Mouse (Mus musculus) cortical plate, adult 2 months (tissue): ENCODE measurements around the gene Lrwd1. TPM values are rescaled to one million over a fixed set of nuclear protein-coding genes. Genes with fewer than 3 reads are reported as not detected.
A peak's percentile ranks its signal among the peaks of the same experiment; 100 is the strongest.

ENCODE experiments used
- H3K27ac ChIP-seq: fragments of 200-500 bp; 2 replicates; pipeline ENCODE4 v1.5.1; 2012; ENCODE audit warnings: low read length, control low read depth, inconsistent platforms; ENCODE audit not compliant: insufficient read depth
- H3K4me1 ChIP-seq: fragments of 200-500 bp; 2 replicates; pipeline ENCODE4 v1.6.1; 2011; ENCODE audit warnings: low read length; ENCODE audit not compliant: control insufficient read depth, insufficient read depth
- H3K4me3 ChIP-seq: fragments of 200-500 bp; 2 replicates; pipeline ENCODE4 v1.5.1; 2011; ENCODE audit warnings: mild to moderate bottlenecking, low read length, control low read depth; ENCODE audit not compliant: insufficient read depth
- CTCF ChIP-seq: fragments of 200-500 bp; IDR thresholded peaks from 2 replicates; pipeline ENCODE4 v1.5.1; 2011; ENCODE audit warnings: mild to moderate bottlenecking, control low read depth, low read length; ENCODE audit not compliant: insufficient read depth; ENCODE audit errors: extremely low read depth
- POLR2A ChIP-seq: fragments of 200-500 bp; IDR thresholded peaks from 2 replicates; pipeline ENCODE4 v1.6.1; 2011; ENCODE audit warnings: mild to moderate bottlenecking, low read length, control low read depth; ENCODE audit not compliant: insufficient read depth; ENCODE audit errors: extremely low read depth
- polyA plus RNA-seq: library from polyadenylated mRNA; depleted of rRNA; stranded (reverse); fragments of >200 nt; gene quantifications from 2 replicates; pipeline ENCODE4 v1.2.3, GENCODE M21; 2012

The Lrwd1 gene
- polyA plus RNA-seq, 1 experiment: 18.2 TPM

DNA sequence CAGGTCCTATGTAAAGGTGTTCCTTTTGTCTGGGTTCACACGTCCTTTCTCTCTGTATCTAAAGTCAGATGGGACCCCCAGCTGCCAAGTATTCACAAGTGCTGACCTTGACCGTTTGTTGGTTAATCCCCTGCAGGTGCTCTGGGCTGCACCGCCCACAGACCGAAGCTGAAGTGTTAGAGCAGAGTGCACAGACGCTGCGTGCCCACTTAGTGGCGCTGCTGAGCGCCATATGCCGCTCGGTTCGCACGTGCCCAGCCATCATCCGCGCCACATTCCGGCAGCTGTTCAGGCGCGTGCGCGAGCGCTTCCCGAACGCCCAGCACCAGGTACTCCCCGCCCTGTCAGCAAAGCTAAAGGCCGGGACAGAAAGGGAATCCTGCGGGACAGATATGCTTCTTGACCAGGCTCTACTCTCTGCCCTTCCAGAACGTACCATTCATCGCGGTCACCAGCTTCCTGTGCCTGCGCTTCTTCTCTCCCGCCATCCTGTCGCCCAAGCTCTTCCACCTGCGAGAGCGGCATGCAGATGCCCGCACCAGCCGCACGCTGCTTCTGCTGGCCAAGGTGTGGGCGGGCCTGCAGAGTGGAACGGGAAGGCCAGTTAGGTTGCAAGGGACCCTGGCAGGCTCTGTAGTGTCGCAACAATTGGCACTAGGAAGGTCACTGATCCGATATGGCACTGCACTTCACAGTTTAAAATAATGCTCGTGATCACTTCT, 33.6 kb downstream of the Lrwd1 start:
- TF ChIP-seq CTCF (peak; percentile 76), POLR2A (no peak)
- no peak overlapping the region for H3K27ac ChIP-seq
- H3K4me3 ChIP-seq: peak overlapping the region; percentile 32
- no peaks in the 10 kb centered on the region for H3K4me1 ChIP-seq

DNA sequence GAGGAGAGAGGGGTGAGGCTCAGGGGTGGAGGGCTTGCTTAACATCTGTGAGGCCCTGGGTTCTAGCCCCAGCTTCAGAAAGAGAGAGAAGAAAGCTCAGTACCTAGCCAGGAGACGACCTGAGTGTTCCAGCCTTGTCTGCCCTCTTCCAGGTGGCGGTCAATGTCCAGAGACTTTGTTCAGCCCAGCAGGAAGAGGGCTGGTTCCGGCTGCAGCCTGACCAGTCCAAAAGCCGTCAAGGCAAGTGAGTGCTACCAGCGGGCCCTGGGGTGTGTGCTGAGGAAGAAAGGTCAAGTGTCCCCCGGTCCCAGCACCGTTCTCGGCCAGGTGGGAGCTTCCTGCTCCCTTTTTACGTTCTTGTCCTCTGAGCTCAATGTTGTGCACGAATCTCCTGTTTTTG, 37.3 kb downstream of the Lrwd1 start:
- no peak for TF ChIP-seq CTCF
- TF ChIP-seq POLR2A: no peak
- H3K4me3 ChIP-seq: no peak overlapping the region
- H3K4me1 ChIP-seq: no peaks in the 10 kb centered on the region; the same call in 1 of the 2 replicates
- H3K27ac ChIP-seq: no peak overlapping the region

DNA sequence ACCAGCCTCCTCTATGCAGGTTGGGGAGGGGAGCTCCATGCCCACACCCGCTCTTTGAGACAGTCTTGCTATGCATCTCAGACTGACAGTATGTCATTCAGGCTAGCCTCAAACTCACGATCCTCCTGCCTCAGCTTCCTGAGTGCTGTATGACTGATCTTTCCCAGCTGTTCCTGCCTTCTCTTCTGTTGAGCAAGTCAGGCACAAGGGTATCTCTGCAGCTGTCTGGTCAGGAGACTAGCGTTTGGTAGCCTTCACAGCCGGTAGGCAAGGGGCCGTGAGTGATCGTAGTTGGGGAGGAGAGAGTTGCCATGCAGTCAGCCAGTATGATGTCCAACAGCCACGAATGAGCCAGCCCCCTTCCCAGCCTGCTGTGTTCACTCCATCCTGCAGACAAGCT, 40.8 kb downstream of the Lrwd1 start:
- TF ChIP-seq CTCF: no peak
- no peak for TF ChIP-seq POLR2A
- Histone ChIP-seq H3K27ac (no peak overlapping the region), H3K4me1 (no peaks in the 10 kb centered on the region; the same call in 1 of the 2 replicates), H3K4me3 (no peak overlapping the region)

DNA sequence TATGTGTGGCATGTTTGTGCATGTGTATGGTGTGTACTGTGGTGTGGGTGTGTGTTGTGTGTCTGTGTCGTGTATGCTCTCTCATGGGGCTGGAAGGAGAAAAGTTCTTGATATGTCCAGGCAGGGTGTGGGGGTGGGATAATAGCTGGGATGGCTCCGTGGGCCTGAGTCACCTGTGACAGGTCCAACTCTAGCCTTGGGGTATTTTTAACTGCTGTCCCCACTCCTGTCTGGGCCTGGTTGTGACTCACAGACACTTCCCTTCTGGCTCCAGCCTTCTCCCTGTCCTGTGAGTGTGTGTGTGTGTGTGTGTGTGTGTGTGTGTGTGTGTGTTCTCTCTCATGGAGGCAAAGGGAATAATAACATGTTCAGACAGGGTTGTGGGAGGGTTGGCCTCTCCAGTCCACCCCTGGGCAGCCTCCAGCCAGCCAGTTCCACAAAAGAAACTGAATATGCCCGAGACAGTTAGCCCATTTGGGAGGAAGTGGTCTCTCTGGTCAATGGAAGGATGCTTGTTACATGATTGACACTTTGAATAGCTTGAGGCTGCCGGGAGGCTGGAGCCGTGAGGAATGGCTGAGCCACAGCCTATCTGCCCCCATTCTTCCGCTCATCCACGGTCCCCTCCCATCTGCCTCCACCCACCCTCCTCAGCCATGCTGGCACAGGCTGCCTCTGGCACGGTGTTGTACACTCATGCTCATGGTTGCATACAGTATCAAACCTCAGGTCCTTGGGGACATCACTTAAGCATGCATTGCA, 41.4 kb downstream of the Lrwd1 start:
- H3K4me1 ChIP-seq: no peaks in the 10 kb centered on the region; the same call in 1 of the 2 replicates
- H3K27ac ChIP-seq: no peak overlapping the region
- no peak overlapping the region for H3K4me3 ChIP-seq
- TF ChIP-seq CTCF (no peak), POLR2A (no peak)

DNA sequence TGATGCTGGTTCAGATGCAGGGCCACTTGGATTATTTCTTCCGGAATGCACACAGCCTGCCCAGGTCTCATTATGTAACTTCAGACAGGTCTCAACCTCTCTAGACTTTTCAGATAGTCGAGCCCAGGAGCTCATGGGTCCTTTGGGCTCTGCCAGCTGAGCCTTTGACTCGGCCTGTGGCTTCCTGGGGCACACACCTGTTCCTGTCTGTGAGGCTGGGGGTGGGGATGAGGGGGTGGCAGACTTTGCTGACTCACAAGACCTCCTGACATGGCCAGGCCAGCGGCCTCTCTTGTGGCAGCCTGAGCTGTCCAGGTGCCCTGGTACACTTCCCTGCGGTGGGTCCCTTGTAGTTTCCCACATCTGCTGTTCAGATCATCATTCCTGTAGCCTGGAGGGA, 43.9 kb downstream of the Lrwd1 start:
- no peak overlapping the region for H3K27ac ChIP-seq
- no peak for TF ChIP-seq POLR2A
- TF ChIP-seq CTCF: no peak

GRCm38 (mm10) chr5:136088821-136089575, 46.9 kb downstream of the Lrwd1 start:
- TF ChIP-seq CTCF (no peak), POLR2A (no peak)

More for the DNA sequence above, 43.9 kb downstream of the Lrwd1 start:
- Histone ChIP-seq H3K4me3 (no peak overlapping the region), H3K4me1 (no peaks in the 10 kb centered on the region; the same call in 1 of the 2 replicates)

GRCm38 (mm10) chr5:136086290-136086689, 49.6 kb downstream of the Lrwd1 start:
- no peak overlapping the region for H3K4me3 ChIP-seq
- TF ChIP-seq CTCF (no peak), POLR2A (no peak)
- no peak overlapping the region for H3K27ac ChIP-seq
- H3K4me1 ChIP-seq: peaks cover 2% of the 10 kb centered on the region; the same call in 1 of the 2 replicates

More at GRCm38 (mm10) chr5:136088821-136089575, 46.9 kb downstream of the Lrwd1 start:
- Histone ChIP-seq H3K4me1 (no peaks in the 10 kb centered on the region), H3K27ac (no peak overlapping the region), H3K4me3 (no peak overlapping the region)

DNA sequence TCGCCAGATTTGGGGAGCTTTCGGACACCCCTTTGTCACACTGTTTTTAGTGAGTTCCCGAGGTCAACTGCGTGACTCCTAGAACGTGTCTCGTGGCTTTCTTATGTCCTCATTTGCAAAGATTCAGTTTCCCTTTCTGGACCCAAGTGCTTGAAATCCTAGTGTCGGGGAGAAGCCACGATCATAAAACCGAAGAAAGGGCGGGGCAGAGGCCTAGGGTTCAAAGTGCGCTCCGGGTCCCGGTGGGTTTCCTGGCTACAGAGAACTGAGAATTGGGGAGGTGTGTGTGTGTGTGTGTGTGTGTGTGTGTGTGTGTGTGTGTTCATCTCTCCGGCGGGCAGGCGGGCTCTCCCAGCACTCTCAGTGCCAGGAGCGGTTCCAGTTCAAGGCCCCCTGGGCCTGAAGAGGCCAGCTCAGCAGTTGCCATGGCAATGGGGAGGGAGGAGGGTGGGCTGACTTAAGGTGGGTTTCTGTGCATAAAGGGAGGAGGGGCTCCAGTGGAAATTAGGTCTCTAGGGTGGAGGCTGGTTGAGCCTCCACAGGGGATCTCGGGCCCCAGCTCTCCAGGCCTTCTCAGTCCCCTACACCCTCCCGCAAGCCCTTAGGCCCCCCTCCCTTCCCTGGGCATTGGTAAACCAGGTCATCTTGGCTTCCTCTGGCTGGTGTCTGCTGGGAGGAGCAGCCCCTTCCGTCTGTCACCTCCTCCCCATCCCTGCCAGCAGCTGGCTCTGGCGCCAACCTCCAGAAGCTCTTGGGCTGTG, 50.8 kb downstream of the Lrwd1 start:
- TF ChIP-seq POLR2A (no peak), CTCF (no peak)
- Histone ChIP-seq H3K4me1 (peaks cover 2% of the 10 kb centered on the region; the same call in 1 of the 2 replicates), H3K27ac (no peak overlapping the region), H3K4me3 (peak overlapping the region; percentile 57; the same call in 1 of the 2 replicates)

- no peak overlapping the region for H3K27ac ChIP-seq
- no peak for TF ChIP-seq POLR2A
- no peak for TF ChIP-seq CTCF
Observed at GRCm38 (mm10) chr5:136084144-136084881, 51.6 kb downstream of the Lrwd1 start.

More at GRCm38 (mm10) chr5:136084144-136084881, 51.6 kb downstream of the Lrwd1 start:
- peak overlapping the region; percentile 57 for H3K4me3 ChIP-seq
- H3K4me1 ChIP-seq: peaks cover 2% of the 10 kb centered on the region; the same call in 1 of the 2 replicates
